Mouse (Mus musculus) layer of hippocampus, adult 18-20 months (tissue): Measurements from ENCODE around the gene Elfn2. TPM values are rescaled to one million over a fixed set of nuclear protein-coding genes. Genes with fewer than 3 reads are reported as not detected.
A peak's percentile ranks its signal among the peaks of the same experiment; 100 is the strongest.

Experiments used
- DNase-seq, 2 experiments: peaks; one replicate each; pipeline ENCODE4 v3.0.0; 2022; ENCODE audit warnings: low spot score in 2 of 2
- total RNA-seq, 2 experiments: library from RNA; stranded (reverse); gene quantifications; 2 replicates each; pipeline ENCODE4 v1.2.3; 2021

Gene Elfn2
- total RNA-seq, 2 experiments from 2014 or later, result 206 to 214 TPM

DNA sequence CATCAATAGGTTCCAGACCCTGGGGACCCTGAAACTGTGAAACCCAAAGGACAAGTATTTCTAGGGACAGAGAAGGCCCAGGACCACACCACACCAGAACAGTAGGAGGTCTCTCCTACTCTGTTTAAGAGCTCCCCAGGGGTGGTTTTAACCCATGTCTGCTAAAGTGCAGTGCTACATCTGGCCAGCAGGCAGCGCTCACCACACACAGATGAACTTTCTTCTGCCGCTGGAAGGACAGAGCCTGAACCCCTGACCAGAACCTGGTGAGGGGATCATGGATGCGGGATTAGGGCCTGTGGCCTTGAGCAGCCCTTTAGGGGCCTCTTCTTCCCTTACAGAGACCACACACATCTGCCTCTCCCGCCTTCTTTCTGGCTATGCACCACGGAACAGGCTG is 95.1 kb downstream of the Elfn2 start:
- DNase-seq, result peak; percentile 73 to 88

Other genes starting within 250 kb of the Elfn2 start
- gene Il2rb, start 223.5 kb downstream of the Elfn2 start, total RNA-seq, result under 1 TPM; 0.07 to 0.15 TPM
- gene C1qtnf6, start 187.4 kb downstream of the Elfn2 start, total RNA-seq, result 1 to 10 TPM; 2.5 to 3.4 TPM
- gene Sstr3, start 174.1 kb downstream of the Elfn2 start, total RNA-seq, result 10 to 100 TPM; 30.4 to 31.6 TPM
- 1 to 10 TPM; 1.4 to 1.9 TPM for gene Rac2, start 146.0 kb downstream of the Elfn2 start, total RNA-seq
- 10 to 100 TPM; 20.0 to 26.3 TPM for gene Cyth4, start 121.7 kb downstream of the Elfn2 start, total RNA-seq
- gene Mfng, start 54.7 kb upstream of the Elfn2 start, total RNA-seq, result 1 to 10 TPM; 6.0 to 6.2 TPM
- 1 to 10 TPM; 5.9 to 6.7 TPM for gene Card10, start 84.3 kb upstream of the Elfn2 start, total RNA-seq
- gene Cdc42ep1, start 123.9 kb upstream of the Elfn2 start, total RNA-seq, result 10 to 100 TPM; 11.9 to 15.8 TPM
- not detected for gene Lgals2, start 136.8 kb upstream of the Elfn2 start, total RNA-seq
- 10 to 100 TPM; 59.0 to 61.7 TPM for gene Gga1, start 158.4 kb upstream of the Elfn2 start, total RNA-seq
- gene Gm49510, start 180.9 kb upstream of the Elfn2 start, total RNA-seq, result under 1 TPM in 1 of 2 experiments, not detected in 1; 0.52 TPM
- 10 to 100 TPM; 32.4 to 34.4 TPM for gene Sh3bp1, start 181.0 kb upstream of the Elfn2 start, total RNA-seq
- gene Pdxp, start 195.1 kb upstream of the Elfn2 start, total RNA-seq, result 100 to 1,000 TPM; 170 to 178 TPM
- 10 to 100 TPM; 23.8 to 27.0 TPM for gene Lgals1, start 208.0 kb upstream of the Elfn2 start, total RNA-seq
- 10 to 100 TPM; 36.2 to 37.5 TPM for gene Nol12, start 216.2 kb upstream of the Elfn2 start, total RNA-seq
- gene Triobp, start 229.0 kb upstream of the Elfn2 start, total RNA-seq, result 1 to 10 TPM; 9.0 to 9.2 TPM